Mouse (Mus musculus): ENCODE results near the gene Ramp2. TPM values are rescaled to one million over a fixed set of nuclear protein-coding genes. Genes with fewer than 3 reads are reported as not detected.

Gene Ramp2
- total RNA-seq, 2 experiments from 2014 or later = 80.9 to 123 TPM

GRCm38 (mm10) chr11:101263138-101263988 is 17.5 kb downstream of the Ramp2 start:
- intact Hi-C loops (cut with DNase I) = no loop called here
- no peak for DNase-seq (ENCODE audit: low spot score)

- intact Hi-C loops (cut with DNase I) = no loop called here
- DNase-seq (ENCODE audit: low spot score) = no peak
These were observed 18.1 kb downstream of the Ramp2 start for GRCm38 (mm10) chr11:101263989-101264280.

GRCm38 (mm10) chr11:101264954-101265471 is 19.2 kb downstream of the Ramp2 start:
- intact Hi-C loops (cut with DNase I) = no loop called here
- no peak for DNase-seq (ENCODE audit: low spot score)

- DNase-seq (ENCODE audit: low spot score) = no peak
- intact Hi-C loops (cut with DNase I) = no loop called here
These were observed 20.1 kb downstream of the Ramp2 start for GRCm38 (mm10) chr11:101265906-101266305.

- DNase-seq (ENCODE audit: low spot score) = no peak
- intact Hi-C loops (cut with DNase I) = no loop called here
These were observed 23.8 kb downstream of the Ramp2 start for GRCm38 (mm10) chr11:101269577-101270116.

DNA sequence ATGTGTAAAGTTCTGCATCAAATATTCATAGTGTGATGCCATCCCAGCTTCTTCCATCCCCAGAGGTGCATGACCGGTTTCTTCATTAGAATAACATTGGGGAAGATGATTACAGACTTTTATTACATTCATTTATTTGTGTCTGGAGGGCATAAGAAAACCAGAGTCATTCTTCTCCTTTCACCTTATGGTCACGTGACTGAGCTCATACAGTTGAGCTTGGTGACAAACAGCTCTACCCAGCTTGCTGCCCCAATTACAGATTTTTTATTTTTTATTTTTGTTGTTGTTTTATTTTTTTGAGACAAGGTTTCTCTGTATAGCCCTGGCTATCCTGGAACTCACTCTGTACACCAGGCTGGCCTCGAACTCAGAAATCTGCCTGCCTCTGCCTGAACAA is 26.6 kb downstream of the Ramp2 start:
- intact Hi-C loops (cut with DNase I) = no loop called here
- no peak for DNase-seq (ENCODE audit: low spot score)

GRCm38 (mm10) chr11:101275309-101275708 is 29.5 kb downstream of the Ramp2 start:
- intact Hi-C loops (cut with DNase I) = no loop called here
- no peak for DNase-seq (ENCODE audit: low spot score)

DNA sequence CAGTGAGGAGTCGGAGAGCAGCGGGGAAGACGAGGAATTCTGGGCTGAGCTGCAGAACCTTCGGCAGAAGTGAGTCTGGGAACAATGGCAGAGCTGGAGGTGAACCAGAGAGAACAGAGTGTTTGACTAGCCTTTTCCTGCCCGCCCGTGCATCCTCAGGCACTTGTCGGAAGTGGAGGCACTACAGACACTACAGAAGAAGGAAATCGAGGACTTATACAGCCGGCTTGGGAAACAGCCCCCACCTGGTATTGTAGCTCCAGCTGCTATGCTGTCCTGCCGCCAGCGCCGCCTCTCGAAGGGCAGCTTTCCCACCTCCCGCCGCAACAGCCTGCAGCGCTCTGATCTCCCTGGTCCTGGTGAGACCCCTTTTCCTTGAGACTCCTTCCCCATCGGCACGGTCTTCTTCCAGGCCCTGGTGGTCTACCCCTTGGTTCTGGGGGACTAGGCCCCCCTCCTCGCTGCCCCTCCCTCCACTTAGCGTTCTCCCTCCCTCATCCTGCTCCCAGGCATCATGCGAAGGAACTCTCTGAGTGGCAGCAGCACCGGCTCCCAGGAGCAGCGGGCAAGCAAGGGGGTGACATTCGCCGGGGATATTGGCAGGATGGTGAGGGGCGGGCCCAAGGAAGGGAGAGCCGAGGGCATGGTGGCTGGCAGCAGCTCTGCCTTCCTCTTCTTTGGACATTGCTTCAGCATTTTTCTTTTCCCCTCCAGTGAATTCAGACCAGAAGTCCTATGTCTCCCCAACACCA is 30.7 kb downstream of the Ramp2 start:
- intact Hi-C loops (cut with DNase I) = no loop called here
- no peak for DNase-seq (ENCODE audit: low spot score)

DNA sequence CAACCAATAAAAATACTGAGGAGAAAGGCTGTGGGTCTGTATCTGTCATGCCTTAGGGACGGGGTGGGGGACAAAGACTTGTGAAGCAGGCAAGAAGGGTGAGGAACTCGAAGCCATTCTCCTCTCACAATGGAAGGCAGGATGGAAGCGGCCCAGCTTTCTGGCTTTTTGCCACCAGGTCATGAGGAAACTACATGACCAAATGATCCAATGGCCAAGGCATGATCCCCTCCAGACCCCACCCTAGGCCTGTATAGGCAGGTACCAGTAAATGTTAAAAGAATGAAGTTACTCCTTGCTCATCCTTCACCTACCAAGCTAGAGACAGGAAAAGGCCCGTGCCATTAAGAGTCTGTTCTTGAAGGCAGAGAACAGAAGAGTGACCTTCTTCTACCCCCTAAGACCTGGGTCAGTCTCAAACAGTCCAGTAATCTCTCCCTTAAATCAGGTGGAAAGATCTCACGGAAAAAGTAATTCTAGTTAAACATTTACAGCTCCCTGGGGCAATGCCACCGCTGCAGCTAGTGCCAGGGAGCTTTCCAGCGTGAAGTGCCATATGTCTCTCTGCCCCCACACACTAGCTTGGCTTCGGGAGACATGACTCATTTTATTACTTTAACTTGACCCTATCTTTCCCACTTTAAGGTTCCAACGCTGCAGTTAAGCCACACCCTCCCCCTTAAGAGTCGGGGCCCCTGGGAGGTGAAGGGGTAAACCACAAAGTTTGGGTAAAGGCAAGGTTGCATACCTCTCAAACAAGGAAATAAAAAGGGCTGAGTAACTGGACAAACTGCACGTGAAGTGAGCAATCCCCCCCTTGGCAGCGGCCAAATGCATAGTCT is 31.8 kb downstream of the Ramp2 start:
- DNase-seq (ENCODE audit: low spot score) = no peak
- intact Hi-C loops (cut with DNase I) = loop anchor here (2.0 kb wide), 1 partner anchor 17 kb away; the partner anchor contains the start of gene Wnk4

DNA sequence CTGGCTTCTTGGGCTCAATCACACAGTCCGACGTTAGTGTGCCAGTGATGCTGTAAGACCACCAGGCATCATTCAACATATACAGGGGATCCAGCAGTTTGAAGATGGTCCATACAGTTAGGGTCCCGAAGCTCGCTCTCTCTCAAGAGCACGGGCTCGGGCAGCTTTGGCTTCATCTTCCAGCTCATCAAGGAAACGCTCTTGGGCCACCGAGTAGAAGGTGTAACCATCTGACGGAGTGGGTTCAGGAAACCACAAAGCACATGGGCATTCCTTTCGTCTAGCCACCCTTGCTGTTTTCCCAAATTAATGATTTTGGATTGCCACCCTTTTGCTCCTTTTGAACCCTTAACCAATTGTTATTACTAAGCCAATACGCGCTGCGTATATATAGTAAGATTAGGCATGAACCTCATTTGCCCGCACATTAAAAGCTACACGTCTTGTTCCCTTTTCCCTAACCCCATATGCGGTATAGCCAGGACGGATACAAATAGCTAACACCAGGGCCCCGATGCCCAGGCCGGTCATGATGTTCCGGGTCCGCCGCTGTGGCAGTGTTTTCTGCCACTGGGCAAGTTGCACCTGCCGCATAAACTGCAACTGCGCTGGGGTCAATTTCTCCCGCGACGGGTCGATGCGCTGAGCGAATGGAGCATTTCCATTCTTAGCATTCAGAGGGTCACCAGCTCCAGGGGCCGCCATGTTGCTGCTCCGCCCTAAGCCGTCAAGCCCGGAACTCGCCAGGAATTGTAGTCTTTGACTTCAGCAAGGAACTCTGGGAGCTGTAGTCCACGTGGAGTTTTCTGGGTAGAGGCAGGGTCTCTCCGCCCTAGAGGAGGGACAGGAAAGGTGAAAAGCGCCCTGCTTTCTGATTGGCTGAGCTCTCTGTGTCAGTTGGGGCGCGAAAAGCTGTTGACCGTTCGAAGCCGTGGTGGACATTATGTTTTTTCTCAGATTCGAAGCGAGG is 32.7 kb downstream of the Ramp2 start, which contains the start of the genes Cntd1 and Coa3:
Cntd1 (plus strand) TSS at position 790 of the 970 bp plus-strand sequence.
Coa3 (minus strand) TSS at position 892 of the 970 bp plus-strand sequence.
- DNase-seq (ENCODE audit: low spot score) = peak; percentile 71
- intact Hi-C loops (cut with DNase I) = loop anchor here (2.0 kb wide), 1 partner anchor 18 kb away; the partner anchor contains the start of gene Wnk4

DNA sequence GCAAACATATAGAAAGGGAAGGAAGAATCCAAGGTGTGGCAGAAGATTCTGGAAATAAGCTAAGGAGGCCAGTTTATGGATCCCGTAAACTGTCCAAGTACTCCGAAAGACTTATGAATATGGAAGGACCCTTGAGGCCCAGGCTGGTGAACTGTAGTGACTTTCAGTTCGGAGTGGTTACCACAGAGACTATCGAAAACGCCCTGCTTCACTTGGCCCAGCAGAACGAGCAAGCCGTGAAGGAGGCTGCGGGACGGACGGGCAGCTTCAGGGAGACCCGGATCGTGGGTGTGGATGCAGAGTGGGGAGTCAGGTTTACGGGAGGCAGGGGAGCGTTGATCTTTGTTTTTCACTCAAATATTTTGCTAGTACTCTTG is 33.4 kb downstream of the Ramp2 start:
- no peak for DNase-seq (ENCODE audit: low spot score)
- intact Hi-C loops (cut with DNase I) = loop anchor here (2.0 kb wide), 1 partner anchor 18 kb away; the partner anchor contains the start of gene Wnk4

GRCm38 (mm10) chr11:101280837-101281236 is 35.0 kb downstream of the Ramp2 start:
- intact Hi-C loops (cut with DNase I) = no loop called here
- no peak for DNase-seq (ENCODE audit: low spot score)

DNA sequence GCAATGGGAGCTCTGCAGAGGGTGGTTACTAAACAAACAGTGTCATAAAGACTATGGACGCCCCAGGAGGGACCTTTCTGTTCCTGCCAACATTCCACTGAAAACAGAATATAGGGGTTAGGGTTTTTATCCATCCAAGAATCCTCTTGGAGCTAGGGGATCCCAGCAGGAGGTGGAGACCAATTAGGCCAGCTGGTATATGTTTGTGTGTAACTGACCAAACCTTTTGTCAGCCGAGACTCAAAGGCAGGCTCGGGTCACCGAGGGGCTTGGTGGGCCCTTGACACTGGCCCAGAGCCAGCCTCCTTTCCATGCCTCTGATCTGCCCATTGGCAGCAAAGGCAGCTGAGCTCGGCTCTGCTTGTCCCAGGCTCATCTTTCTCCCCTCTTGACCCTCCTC is 37.1 kb downstream of the Ramp2 start:
- intact Hi-C loops (cut with DNase I) = no loop called here
- DNase-seq (ENCODE audit: low spot score) = no peak

GRCm38 (mm10) chr11:101283805-101284204 is 38.0 kb downstream of the Ramp2 start:
- DNase-seq (ENCODE audit: low spot score) = no peak
- intact Hi-C loops (cut with DNase I) = no loop called here

DNA sequence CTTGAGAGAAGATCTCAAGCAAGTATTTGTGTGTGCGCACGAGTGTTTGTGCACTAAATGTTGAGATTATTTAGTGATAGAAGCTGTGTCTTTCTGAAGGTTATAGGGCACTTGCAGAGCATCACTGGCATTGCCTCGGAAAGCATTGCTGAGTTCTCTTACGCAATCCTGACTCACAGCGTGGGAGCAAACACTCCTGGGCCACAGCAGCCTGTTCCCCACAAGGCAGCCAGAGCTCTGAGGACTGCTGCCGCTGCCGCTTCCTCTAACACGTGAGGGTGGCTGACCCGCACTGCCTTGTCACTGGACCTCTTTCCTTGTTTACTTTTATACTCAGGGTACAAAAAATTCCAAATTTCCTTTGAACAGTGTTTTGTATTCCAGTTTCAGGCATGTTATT is 41.5 kb downstream of the Ramp2 start:
- no peak for DNase-seq (ENCODE audit: low spot score)
- intact Hi-C loops (cut with DNase I) = no loop called here

GRCm38 (mm10) chr11:101291231-101291630 is 45.4 kb downstream of the Ramp2 start:
- no peak for DNase-seq (ENCODE audit: low spot score)
- intact Hi-C loops (cut with DNase I) = loop anchor here (10.0 kb wide), 1 partner anchor 186 kb away; no protein-coding TSS in a partner anchor

DNA sequence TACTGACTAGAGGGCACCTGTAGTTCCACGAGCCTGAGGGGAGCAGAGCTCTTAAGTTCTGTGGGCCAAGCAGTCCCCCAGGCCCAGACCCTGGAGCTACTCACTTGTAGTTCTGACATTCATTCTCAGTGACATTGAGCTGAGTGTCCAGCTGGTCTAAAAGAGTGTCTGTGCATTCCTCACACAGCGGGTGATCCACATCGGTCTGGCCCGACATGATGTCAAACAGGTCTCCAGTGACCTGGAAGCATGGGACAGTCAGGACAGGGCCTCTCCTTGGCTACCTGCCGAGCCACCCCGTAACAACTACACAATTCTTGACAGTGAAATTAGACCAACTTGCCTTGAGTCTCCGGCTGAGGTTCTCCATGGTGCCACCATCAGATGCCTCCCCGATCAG is 49.4 kb downstream of the Ramp2 start:
- no peak for DNase-seq (ENCODE audit: low spot score)

DNA sequence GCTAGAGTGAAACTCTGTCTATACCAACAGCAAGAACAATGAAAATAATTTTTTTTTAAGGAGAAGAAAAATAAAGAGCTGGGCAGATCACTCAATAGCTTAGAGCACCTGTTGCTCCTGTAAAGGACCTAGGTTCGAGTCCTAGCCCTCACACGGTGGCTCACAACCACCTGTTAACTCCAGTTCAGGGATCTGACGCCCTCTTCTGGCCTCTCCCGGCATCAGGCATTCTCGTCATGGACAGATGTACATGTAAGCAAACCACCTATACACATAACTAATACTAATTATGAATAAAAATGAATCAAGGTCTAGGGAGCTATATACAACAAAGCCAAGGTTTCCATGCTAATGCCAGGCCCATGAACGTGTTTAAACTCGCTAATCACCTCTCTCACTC is 55.1 kb downstream of the Ramp2 start:
- intact Hi-C loops (cut with DNase I) = loop anchor here (2.0 kb wide), 1 partner anchor 48 kb away; the partner anchor contains the start of gene Vps25
- DNase-seq (ENCODE audit: low spot score) = no peak

More for the DNA sequence above, 49.4 kb downstream of the Ramp2 start:
- intact Hi-C loops (cut with DNase I) = loop anchor here (10.0 kb wide), 1 partner anchor 190 kb away; no protein-coding TSS in a partner anchor
